Mouse (Mus musculus) ES-E14 (cell line): Measurements from ENCODE around the gene Znrf3. TPM values are rescaled to one million over a fixed set of nuclear protein-coding genes. Genes with fewer than 3 reads are reported as not detected.
A peak's percentile ranks its signal among the peaks of the same experiment; 100 is the strongest.

Experiments used
- DNase-seq: peaks from one replicate; pipeline ENCODE4 v3.0.0-alpha.2; 2013; ENCODE audit warnings: low read depth, low spot score
- H3K27ac ChIP-seq: 2 replicates; pipeline ENCODE4 v1.5.1; 2012; ENCODE audit warnings: low read depth, mild to moderate bottlenecking, low read length, moderate library complexity, mixed read lengths; ENCODE audit not compliant: poor library complexity, insufficient read depth, severe bottlenecking
- H3K36me3 ChIP-seq: 2 replicates; pipeline ENCODE4 v1.6.1; 2012; ENCODE audit warnings: mild to moderate bottlenecking, low read length, moderate library complexity, mixed read lengths; ENCODE audit not compliant: control insufficient read depth, poor library complexity, insufficient read depth, severe bottlenecking
- H3K4me1 ChIP-seq, 2 experiments: fragments of 150-350 bp in 1 of 2; sonication (generic) in 1 of 2; 2 replicates each; pipeline ENCODE4 v1.6.1; 2012; ENCODE audit warnings: low read length in 2 of 2, mild to moderate bottlenecking in 1 of 2, mixed read lengths in 1 of 2; ENCODE audit not compliant: control insufficient read depth in 2 of 2, insufficient read depth in 2 of 2, poor library complexity in 1 of 2
- H3K4me3 ChIP-seq, 2 experiments: fragments of 150-350 bp in 1 of 2; sonication (generic) in 1 of 2; 2 replicates each; pipeline ENCODE4 v1.5.1; 2012; ENCODE audit warnings: low read length in 2 of 2, low read depth in 1 of 2, mild to moderate bottlenecking in 1 of 2, mixed read lengths in 1 of 2; ENCODE audit not compliant: insufficient read depth in 1 of 2, poor library complexity in 1 of 2, severe bottlenecking in 1 of 2
- H3K9ac ChIP-seq: 2 replicates; pipeline ENCODE4 v1.6.1; 2012; ENCODE audit warnings: low read depth, mild to moderate bottlenecking, low read length, mixed read lengths; ENCODE audit not compliant: poor library complexity, insufficient read depth, severe bottlenecking
- H3K9me3 ChIP-seq: fragments of 150-350 bp; sonication (generic); 2 replicates; pipeline ENCODE4 v1.6.1; 2012; ENCODE audit warnings: low read depth, mild to moderate bottlenecking, low read length; ENCODE audit not compliant: control insufficient read depth, insufficient read depth
- CHD2 ChIP-seq: IDR thresholded peaks from 2 replicates; pipeline ENCODE4 v1.6.1; 2014; ENCODE audit warnings: mild to moderate bottlenecking, low read depth, low read length, inconsistent platforms
- HCFC1 ChIP-seq: IDR thresholded peaks from 2 replicates; pipeline ENCODE4 v1.6.1; 2012; ENCODE audit warnings: low read length, inconsistent platforms, borderline replicate concordance; ENCODE audit not compliant: insufficient read depth
- MAFK ChIP-seq: IDR thresholded peaks from 2 replicates; pipeline ENCODE4 v1.6.1; 2014; ENCODE audit warnings: mild to moderate bottlenecking, low read depth, low read length, inconsistent platforms; ENCODE audit not compliant: insufficient read depth
- ZC3H11A ChIP-seq: IDR thresholded peaks from 2 replicates; pipeline ENCODE4 v1.6.1; 2012; ENCODE audit warnings: low read depth, mild to moderate bottlenecking, inconsistent platforms, low read length, borderline replicate concordance
- ZNF384 ChIP-seq: IDR thresholded peaks from 2 replicates; pipeline ENCODE4 v1.6.1; 2012; ENCODE audit warnings: low read depth, low read length, inconsistent platforms
- in situ Hi-C, 2 experiments: fragments of 600-800 bp; cut with MboI; formaldehyde crosslinking; loops; one replicate each; pipeline ENCODE4 v1.15.1; 2025; ENCODE audit warnings: low sequenced_read_pairs in 2 of 2, inconsistent platforms in 1 of 2; ENCODE audit not compliant: unreplicated experiment in 2 of 2
- total RNA-seq: library from RNA; depleted of rRNA; stranded (reverse); fragments of 300-350 nt; gene quantifications from 2 replicates; pipeline ENCODE4 v1.2.3, GENCODE M21; 2012

Znrf3 gene
- total RNA-seq, 1 experiment = 15.4 TPM

GRCm38 (mm10) chr11:5327693-5328092 is 117.0 kb downstream of the Znrf3 start:
- in situ Hi-C loops = no loop called here
- no peak for TF ChIP-seq HCFC1
- no peak for TF ChIP-seq ZNF384

DNA sequence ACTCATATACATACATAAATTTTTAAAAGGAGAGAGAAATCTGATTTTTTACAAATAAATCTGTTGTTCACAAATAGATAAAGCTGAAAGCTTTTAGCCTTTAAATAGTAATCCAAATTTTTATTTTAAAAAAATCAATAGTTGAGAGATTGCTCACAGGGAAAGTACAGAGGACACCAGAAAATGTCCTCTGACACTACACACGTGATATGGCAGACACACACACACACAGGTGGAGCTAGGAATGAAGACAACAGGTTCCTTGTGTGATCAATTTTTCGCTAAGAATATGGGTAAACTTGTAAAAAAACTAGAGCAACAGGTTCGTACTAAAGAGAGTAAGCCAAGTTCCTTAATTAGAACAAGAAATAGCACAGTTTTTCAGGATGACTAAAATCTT is 118.4 kb downstream of the Znrf3 start:
- H3K36me3 ChIP-seq = peaks cover 2% of the 10 kb centered on the region; the same call in 1 of the 2 replicates
- H3K4me3 ChIP-seq = no peak overlapping the region
- TF ChIP-seq HCFC1 (no peak), ZNF384 (no peak), CHD2 (no peak), MAFK (no peak), ZC3H11A (no peak)
- H3K4me1 ChIP-seq = peaks cover 6 to 9% of the 10 kb centered on the region in 2 experiments
- H3K9ac ChIP-seq = no peak overlapping the region
- DNase-seq = no peak
- in situ Hi-C loops = no loop called here
- H3K27ac ChIP-seq = no peak overlapping the region; the same call in 1 of the 2 replicates
- H3K9me3 ChIP-seq = no peaks in the 10 kb centered on the region

More at GRCm38 (mm10) chr11:5327693-5328092, 117.0 kb downstream of the Znrf3 start:
- DNase-seq = no peak
- H3K27ac ChIP-seq = no peak overlapping the region
- H3K4me3 ChIP-seq = no peak overlapping the region
- peaks cover 6% of the 10 kb centered on the region in 2 experiments for H3K4me1 ChIP-seq
- H3K9me3 ChIP-seq = no peaks in the 10 kb centered on the region
- H3K9ac ChIP-seq = no peak overlapping the region
- peaks cover 2% of the 10 kb centered on the region; the same call in 1 of the 2 replicates for H3K36me3 ChIP-seq

GRCm38 (mm10) chr11:5325217-5325616 is 119.4 kb downstream of the Znrf3 start:
- no peak for DNase-seq
- H3K4me3 ChIP-seq = no peak overlapping the region
- H3K4me1 ChIP-seq = peaks cover 6 to 9% of the 10 kb centered on the region in 2 experiments
- H3K36me3 ChIP-seq = peaks cover 2% of the 10 kb centered on the region; the same call in 1 of the 2 replicates
- no peak for TF ChIP-seq ZC3H11A
- no peak for TF ChIP-seq ZNF384
- TF ChIP-seq HCFC1 = no peak
- no peak for TF ChIP-seq CHD2
- TF ChIP-seq MAFK = peak; percentile 64; the same call in 1 of the 2 replicates
- H3K27ac ChIP-seq = peak overlapping the region; percentile 69; the same call in 1 of the 2 replicates
- in situ Hi-C loops = no loop called here
- H3K9ac ChIP-seq = no peak overlapping the region
- H3K9me3 ChIP-seq = no peaks in the 10 kb centered on the region

DNA sequence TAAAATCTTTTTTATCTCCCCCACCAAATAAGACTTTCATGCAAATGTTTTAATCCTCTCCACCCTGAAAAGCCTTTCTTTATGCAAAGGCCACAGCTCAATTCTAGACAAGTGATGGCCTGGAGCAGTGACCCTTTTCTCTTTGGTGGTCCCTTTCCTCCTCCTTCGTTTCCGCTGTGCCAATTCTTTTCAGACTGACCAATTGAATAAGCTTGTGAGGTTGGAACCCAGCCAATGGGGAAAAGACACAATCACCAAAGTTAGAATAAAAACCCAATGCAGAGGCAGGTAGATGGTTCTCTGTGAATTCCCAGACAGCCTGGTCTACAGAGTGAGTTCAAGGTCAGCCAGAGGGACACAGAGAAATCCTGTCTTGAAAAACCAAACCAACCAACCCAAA is 120.4 kb downstream of the Znrf3 start:
- H3K9ac ChIP-seq = no peak overlapping the region
- peak; percentile 49 for DNase-seq
- peaks cover 6 to 9% of the 10 kb centered on the region in 2 experiments for H3K4me1 ChIP-seq
- H3K36me3 ChIP-seq = no peaks in the 10 kb centered on the region
- no peaks in the 10 kb centered on the region for H3K9me3 ChIP-seq
- H3K27ac ChIP-seq = peak overlapping the region; percentile 69; the same call in 1 of the 2 replicates
- no peak overlapping the region for H3K4me3 ChIP-seq
- in situ Hi-C loops = no loop called here
- TF ChIP-seq MAFK = no peak
- TF ChIP-seq HCFC1 = no peak
- no peak for TF ChIP-seq CHD2
- no peak for TF ChIP-seq ZC3H11A
- no peak for TF ChIP-seq ZNF384

- Histone ChIP-seq H3K36me3 (no peaks in the 10 kb centered on the region), H3K4me1 (peaks cover 6 to 13% of the 10 kb centered on the region in 2 experiments), H3K27ac (no peak overlapping the region), H3K9ac (no peak overlapping the region), H3K9me3 (no peaks in the 10 kb centered on the region), H3K4me3 (no peak overlapping the region)
- in situ Hi-C loops = no loop called here
- no peak for DNase-seq
- no peak for TF ChIP-seq ZNF384
- TF ChIP-seq CHD2 = no peak
- TF ChIP-seq ZC3H11A = no peak
These were observed 123.0 kb downstream of the Znrf3 start for GRCm38 (mm10) chr11:5321687-5322086.
